Mouse (Mus musculus): ENCODE results near the gene AI467606.

DNA sequence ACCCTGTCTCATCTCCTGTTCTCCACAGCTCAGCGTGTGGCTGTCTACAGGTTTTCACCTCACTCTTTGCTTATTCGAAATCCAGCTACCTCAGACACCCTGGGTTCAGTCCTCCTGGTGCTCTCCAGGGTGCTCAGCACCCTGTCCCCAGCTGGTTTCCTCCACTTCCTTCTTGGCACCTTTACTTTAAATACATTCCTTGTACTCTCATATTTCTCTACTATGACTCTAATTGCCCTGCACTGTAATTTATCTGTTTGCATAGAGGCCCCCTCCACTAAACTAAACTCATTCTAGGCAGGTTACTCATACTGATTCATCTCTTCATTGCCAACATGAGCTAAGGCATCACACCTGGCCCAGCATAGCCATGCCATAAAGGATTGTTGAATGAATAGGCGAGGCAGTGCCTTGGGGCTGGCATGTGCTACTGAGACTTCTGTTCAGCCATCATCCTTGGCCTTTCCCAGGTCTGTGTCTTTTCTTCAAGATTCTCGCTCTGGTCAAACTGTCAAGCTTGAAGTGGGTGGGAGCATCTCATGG lies 20.2 kb upstream of the AI467606 start:
- TF ChIP-seq POLR2A (IDR thresholded peaks at IDR 0.05; ENCODE audit: extremely low read depth, insufficient read depth, low read length) = no peak
- TF ChIP-seq CTCF (IDR thresholded peaks at IDR 0.05; ENCODE audit: low read depth, low read length) = no peak

Data from liver, adult 2 months (tissue).